Mouse (Mus musculus) hematopoietic stem cell, adult 5-6 weeks (primary cell): ENCODE data around the gene Cfdp1. TPM values are rescaled to one million over a fixed set of nuclear protein-coding genes. Genes with fewer than 3 reads are reported as not detected.

Source experiments
- ATAC-seq, 2 experiments: fragments of 125-278 bp in 1 of 2; replicated peaks in 1 of 2; 2 replicates each; pipeline ENCODE4 v1.8.0; 2016 to 2017; ENCODE audit warnings: inconsistent platforms in 2 of 2, mild to moderate bottlenecking in 2 of 2, moderate number of reproducible peaks in 2 of 2, low read depth in 1 of 2, moderate TSS enrichment in 1 of 2; ENCODE audit not compliant: low FRiP score in 2 of 2, poor library complexity in 2 of 2, severe bottlenecking in 2 of 2, insufficient read depth in 1 of 2, low TSS enrichment in 1 of 2
- total RNA-seq: library from RNA; stranded (forward); fragments of 172-1452, 232-1000 nt; gene quantifications from 2 replicates; pipeline ENCODE4 v1.2.3, GENCODE M21; 2017

Cfdp1 gene
- total RNA-seq, 1 experiment from 2014 or later, result 207 TPM

DNA sequence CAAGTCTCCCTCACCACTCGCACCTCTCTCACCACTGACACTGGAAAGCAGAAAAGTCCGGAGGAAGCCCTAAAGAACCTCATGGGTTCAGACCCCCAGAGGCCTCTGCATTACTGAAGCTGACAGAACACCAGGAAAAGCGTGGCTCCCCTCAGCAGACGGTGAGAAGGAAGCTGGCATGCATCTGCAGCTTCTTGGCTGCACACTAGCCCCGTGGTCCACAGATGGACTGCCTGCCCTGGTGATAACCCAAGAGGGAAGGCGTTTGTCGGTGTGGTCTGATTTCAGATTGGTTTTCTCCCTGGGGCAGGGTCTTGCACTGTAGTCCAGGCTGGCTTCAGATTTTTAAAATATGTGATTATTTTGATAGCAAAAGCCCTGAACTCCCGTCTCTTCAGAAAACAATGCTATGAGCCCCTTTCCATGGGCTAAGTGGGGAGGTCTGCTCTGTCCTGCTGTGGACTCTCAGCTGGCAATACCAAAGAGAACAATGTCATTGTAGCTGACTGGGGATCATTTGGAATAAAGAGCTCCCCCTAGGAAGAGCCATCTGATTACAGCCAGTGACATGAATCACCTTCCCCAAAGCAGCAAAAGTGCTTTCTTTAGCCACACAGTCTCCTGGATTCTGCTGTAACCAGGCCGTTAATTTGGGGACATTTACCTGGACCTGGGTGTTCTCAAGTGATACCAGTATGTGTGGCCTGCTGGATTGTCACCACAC, 71.3 kb downstream of the Cfdp1 start:
- no peak for ATAC-seq

DNA sequence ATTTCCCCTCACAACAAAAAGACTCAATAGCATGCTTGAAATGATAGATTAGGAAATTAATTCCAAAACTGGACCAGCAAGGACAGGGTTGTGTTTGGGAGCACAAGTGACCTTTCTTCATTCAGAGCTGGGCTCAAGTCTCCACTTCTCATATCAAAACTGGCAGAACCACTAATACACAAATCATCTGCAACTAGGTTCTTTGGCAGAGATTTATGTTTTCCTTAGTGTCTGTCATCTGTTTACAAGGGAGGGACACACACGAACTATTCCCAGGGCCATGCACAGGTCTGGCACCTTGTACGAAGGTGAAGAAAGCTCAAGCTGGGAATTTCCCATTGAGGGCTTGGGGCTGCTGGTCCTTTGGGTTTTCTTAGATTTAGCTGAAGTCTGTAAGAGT, 71.9 kb downstream of the Cfdp1 start:
- ATAC-seq, result no peak

DNA sequence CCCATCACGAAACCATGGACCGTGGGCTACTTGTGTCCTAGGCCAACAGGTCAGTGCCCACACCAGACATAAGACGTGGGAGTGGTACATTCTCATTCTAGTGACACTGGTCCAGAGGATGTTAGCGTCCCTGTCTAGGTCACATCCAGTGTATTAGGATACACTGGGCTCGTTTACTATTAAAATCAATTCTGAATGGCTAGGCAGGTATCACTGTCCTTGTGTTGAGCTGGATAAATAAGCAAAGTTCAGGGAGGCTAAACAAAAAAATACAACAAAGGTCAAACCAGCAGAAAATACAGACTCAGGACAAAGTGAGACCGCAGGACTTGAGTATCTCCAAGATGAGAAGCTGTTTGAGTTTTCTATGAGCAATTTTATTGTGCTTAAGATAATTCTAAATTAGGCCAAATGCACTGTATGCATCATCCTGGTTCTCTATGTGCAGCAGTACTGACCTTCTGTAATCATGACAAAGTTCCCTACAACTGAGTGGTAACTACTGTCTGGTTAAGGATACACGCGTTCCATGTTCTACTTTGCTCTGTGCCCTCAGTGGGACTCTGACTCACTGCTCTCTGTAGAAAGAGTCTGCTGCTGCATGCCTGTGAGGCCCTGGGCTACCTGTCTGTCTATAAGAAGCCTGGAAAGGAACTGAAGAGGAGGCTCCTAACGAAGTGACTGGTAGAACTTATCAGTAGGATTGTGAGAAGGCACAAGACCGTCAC, 73.2 kb downstream of the Cfdp1 start:
- ATAC-seq, result no peak

DNA sequence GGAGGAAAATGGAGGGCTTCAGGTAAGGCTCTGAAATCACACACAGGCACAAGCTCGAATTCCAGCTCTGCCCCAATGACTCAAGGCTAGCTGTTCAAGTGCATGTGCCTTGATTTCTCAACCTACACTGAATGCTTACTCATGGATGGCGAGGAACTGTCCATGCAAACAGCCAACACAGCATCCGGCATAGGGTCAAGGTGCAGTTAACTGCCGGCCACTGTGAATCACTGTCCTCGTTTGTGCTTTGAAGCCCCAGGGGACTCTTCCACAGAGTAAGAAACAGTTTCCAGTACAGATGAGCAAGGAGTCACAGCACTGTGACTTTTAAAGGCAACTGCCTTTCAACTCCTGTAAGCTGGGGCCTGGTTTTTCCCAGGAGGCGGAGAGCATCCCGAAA, 74.4 kb downstream of the Cfdp1 start:
- ATAC-seq, result no peak

DNA sequence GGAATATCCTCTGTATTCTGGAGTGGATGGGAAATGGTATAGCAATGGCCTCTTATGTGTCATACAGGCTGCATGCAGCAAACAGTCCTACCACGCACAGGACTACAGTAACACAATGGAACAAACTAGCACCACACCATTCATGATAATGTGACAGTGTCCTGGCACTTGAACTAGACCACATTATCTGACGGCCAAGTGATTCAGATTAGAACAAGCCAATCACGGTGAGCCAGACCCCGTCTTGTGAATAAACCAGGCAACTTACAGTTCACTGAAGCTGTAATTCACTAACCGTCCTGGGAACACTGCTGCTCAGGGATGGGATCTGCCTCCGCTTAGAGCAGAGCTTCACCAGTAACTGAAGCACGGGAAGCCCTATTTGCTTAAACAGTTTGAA, 75.3 kb downstream of the Cfdp1 start:
- ATAC-seq, result no peak

- no peak for ATAC-seq
These were observed 77.6 kb downstream of the Cfdp1 start for GRCm38 (mm10) chr8:111776492-111776891.

- ATAC-seq, result no peak
These were observed 78.3 kb downstream of the Cfdp1 start for GRCm38 (mm10) chr8:111775766-111776165.

- no peak for ATAC-seq
These were observed 80.6 kb downstream of the Cfdp1 start for GRCm38 (mm10) chr8:111773476-111773875.

GRCm38 (mm10) chr8:111773057-111773456, 81.0 kb downstream of the Cfdp1 start:
- no peak for ATAC-seq

- ATAC-seq, result no peak
These were observed 82.0 kb downstream of the Cfdp1 start for GRCm38 (mm10) chr8:111772083-111772482.

DNA sequence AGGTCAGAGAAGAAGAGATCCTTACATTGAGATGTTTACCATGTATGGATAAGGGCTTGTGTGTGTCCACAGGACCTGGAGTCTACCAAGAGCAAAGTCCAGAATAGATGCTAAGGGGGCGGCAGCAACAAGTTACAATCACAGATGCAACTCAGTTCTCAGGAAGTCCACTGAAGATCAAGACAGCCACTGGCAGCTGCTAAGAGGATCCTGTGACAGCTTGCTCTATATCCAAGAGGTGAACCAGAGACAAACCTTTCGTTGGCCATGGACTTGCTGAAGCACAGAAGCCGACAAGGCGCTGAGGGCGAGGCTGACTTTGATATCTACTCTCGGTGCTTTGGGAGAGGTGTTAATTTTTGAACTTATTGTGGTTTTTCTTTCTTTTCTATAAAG, 82.5 kb downstream of the Cfdp1 start:
- no peak for ATAC-seq

- ATAC-seq, result no peak
These were observed 83.0 kb downstream of the Cfdp1 start for GRCm38 (mm10) chr8:111770958-111771624.

- ATAC-seq, result no peak
These were observed 84.2 kb downstream of the Cfdp1 start for GRCm38 (mm10) chr8:111769764-111770428.

- no peak for ATAC-seq
These were observed 84.8 kb downstream of the Cfdp1 start for GRCm38 (mm10) chr8:111769296-111769695.

DNA sequence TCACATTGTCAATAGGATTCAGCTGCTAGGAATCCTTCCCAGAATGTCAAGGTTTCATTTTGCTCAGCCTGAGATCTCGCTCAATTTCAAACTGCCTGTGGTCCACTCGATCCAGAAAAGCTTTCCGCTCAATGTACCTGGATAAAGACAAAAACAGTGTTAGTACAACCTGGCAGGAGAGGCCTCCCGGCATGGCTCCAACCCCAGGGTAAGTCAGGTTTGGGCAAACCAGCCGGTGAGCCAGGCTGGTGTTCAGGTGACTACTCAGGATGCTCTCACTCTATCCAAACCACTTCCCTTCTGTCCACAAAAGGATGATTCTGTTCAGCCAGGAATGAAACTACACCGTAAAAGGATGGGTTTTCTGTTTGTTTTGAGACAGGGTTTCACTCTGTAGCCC, 85.4 kb downstream of the Cfdp1 start:
- ATAC-seq, result no peak

- no peak for ATAC-seq
These were observed 88.5 kb downstream of the Cfdp1 start for GRCm38 (mm10) chr8:111765616-111766015.

DNA sequence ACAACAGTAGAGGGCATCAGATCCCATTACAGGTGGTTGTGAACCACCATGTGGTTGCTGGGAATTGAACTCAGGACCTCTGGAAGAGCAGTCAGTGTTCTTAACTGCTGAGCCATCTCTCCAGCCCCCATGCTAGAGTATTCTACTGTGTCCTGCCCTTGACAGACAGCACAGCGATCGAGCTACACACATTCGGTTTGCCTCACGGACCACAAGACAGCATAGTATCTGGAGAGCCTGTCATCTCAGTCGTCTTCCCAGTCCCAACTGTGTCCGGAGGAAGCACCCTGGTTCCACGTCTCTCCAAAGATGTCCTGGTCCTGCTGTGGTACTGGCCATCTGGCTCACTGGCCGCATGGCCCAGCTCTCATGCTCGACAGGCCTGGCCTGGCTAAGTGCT, 89.0 kb downstream of the Cfdp1 start:
- ATAC-seq, result no peak

- no peak for ATAC-seq
These were observed 93.4 kb downstream of the Cfdp1 start for GRCm38 (mm10) chr8:111760708-111761107.
